Mouse (Mus musculus) gastrocnemius, postnatal 25 days (tissue): ENCODE measurements around the gene Stx1b. TPM values are rescaled to one million over a fixed set of nuclear protein-coding genes. Genes with fewer than 3 reads are reported as not detected.

ENCODE experiments used
- DNase-seq: peaks from one replicate; pipeline ENCODE4 v3.0.0; 2022
- total RNA-seq, 2 experiments: library from RNA; stranded (reverse); gene quantifications; 1 replicate in 1 of 2; 2 replicates in 1 of 2; pipeline ENCODE4 v1.2.3; 2021

Stx1b gene
- total RNA-seq, 2 experiments from 2014 or later: 0.64 to 1.2 TPM

DNA sequence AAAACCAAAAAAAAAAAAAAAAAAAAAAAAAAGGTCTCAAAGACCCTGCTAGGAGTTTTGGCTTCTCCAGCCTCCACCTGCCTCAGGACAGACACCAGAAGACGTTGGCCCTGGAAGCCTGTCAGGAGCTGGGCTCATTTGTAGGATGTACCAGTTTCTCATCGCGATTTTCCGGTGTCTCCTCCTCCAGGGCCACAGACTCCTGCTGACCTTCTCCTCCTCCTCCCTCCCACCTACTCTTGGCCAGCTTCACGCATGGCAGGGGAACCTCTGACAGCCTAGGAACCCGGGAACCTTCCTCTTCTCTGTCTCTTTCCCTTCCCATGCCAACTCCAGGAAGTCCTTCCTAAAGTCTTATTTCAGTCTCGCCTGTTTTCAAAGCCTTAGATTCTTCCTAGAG is 7.3 kb downstream of the Stx1b start:
- DNase-seq: no peak

DNA sequence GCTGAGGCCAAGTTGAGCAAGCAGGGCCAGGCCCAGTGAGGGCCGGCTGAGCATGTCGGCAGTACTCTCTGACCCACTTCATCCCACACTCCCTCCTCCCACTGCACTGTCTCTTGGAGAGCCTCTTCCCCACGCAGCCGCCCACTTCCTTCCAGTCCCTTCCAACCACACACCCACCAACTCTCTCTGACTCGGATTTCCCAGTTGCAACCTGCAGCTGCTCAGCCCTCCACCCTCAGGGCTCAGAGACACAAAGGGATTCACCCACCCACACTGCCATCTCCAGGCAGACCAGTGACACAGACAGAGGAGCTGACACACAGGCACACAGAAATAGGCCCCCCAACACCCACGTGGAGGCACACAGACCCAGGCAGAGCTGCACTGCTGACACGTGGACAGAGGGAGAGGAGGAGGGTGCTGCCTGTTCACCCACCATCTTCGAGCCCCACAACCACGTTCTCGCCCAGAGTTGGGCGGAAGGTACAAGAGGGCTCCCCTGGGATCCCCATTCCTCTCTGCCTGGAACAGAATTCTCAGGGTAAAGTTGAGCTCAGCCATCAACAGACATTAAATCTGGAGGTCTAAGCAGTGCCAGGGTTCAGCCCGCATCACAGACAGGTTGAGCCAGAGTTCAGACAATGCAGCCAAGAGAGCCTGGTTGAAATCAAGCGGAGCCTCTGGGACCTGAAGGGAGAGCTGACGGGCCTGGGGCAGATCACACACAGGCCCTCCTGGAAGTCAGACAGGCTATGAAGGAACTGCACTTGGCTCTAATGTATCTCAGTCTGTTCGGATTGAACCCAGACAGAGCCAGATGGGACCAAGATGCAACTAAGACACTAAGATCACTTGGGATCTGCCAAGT is 8.2 kb downstream of the Stx1b start:
- DNase-seq: peak; percentile 79

DNA sequence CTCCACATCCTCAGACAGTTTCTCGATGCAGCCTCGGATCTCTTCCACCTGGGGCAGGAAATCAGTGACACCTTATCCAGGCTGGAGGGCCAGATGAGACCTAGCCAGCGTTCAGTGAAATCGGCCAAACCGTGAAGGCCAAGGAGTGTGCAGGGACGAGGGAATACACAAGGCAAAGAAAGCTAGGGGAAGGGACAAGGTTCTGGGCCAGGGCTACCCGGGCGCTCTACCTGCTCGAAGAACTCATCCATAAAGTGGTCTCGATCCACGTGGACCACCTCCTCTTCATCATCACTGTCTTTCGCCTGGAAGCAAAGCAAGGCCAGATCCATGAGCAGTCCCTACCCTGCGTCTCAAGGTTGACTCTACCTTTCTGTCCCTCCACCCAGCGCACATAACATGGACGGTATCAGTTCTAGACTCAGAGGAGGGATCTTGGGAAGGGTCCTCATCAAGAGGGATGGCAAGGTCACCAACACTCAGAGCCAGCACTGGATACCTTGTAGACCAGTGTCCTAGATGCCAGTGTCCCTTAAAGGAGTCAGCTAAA is 9.2 kb downstream of the Stx1b start:
- no peak for DNase-seq

DNA sequence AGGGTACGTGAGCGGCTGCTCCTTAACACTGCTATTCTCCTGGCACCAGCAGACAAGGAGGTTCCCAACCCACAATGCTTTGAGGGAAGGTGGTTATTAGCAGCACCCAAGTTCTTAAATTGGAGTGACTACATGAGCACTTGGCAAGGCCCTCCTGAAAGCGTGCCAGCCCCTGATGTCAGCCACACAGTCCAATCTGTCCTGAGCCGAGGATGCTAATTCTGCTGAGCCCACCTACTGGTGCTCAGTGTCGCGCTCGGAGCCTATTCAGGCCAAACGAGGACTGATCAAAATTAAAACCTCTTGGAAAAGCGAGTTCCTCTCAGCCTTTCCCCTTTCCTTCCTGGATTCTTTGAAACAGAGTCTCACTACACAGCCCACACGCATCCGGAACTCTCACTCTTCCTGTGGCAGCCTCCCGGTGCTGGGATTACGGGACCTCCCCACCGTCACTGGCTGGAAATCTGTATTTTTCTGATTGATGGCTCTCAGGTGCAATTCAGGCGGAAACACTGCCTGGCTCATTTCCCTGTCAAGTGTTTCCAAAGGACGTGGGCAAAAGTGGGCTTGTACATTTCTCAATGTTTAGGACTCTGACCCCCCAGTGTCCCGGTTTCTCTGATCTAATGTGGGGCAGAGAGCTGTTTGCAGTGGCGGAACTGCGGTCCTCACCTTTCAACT is 10.0 kb downstream of the Stx1b start:
- peak; percentile 79 for DNase-seq

DNA sequence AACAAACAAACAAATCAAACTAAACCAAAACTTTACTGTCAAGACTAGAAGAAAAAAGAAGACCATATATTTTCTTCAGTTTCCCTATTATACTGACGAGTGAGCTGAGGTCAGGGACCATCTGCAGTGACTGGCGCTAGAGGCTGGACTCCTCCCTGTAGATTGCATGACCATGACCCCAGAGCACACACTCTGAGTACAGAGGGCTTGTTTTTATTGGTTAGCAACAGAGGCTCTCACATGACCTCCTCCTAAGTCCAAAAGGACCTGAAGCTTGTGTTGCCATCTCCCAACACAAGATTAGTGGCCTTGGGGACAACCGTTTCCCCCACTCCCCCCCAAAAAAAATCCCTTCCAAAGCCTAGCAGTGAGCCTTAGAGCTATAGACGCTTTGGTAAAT is 10.5 kb downstream of the Stx1b start:
- no peak for DNase-seq

- DNase-seq: no peak
These were observed 12.1 kb downstream of the Stx1b start for GRCm38 (mm10) chr7:127812292-127812691.

- DNase-seq: no peak
These were observed 13.1 kb downstream of the Stx1b start for GRCm38 (mm10) chr7:127811240-127811639.

DNA sequence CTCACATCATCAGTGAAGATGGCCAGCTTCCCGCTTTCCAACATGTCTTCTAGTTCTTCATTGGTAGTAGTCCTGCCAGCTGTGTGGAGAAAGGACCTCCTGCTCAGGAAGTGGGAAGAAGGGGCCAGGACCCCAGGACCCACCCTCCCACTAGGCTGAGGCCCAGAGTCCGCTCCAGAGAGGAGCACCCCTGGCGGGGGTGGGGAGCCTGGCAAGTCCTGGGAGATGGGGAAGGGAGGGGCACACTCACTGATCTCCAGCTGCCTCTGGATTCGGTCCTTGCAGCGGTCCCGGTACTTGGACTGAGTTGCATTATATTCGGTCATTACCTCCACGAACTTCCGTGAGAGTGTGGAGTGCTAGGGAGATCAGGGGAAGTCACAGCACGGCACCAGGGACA is 13.7 kb downstream of the Stx1b start:
- DNase-seq: no peak

DNA sequence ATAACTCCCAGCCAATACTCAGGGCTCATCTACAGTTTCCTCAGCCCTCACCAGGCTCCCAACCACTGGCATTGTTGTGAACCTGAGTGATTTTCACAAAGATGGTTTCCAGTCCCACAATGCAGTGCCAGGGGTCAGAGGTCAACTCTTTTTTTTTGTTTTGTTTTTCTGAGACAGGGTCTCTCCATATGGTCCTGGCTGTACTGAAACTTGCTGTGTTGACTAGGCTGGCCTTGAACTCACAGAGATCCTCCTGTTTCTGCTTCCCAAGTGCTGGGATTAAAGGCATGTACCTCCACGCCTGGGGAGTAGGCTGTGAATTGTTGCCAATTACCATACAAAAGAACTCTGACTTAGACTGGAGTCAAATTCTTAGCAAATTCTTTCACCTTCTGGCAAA is 14.5 kb downstream of the Stx1b start:
- DNase-seq: no peak

GRCm38 (mm10) chr7:127808821-127809220 is 15.5 kb downstream of the Stx1b start:
- no peak for DNase-seq

DNA sequence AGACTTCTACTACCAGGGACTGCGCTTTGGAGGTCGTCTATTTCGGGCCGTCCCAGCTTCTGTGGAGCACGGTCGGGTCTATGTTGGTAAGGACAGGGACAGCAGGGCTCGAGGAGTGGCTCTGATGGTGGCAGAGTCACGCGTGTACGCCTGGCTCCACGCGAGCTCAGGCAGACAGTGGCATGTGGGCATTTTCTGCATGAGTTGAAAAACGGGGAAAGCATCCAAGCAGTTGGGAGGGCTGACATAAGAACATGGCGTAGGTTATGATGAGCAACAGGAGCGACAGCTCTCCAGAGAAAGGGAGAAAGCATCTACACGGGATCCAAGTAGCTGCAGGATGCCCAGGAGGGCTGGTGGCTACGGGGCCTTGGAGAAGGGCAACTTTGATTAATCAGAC is 22.0 kb downstream of the Stx1b start:
- no peak for DNase-seq

DNA sequence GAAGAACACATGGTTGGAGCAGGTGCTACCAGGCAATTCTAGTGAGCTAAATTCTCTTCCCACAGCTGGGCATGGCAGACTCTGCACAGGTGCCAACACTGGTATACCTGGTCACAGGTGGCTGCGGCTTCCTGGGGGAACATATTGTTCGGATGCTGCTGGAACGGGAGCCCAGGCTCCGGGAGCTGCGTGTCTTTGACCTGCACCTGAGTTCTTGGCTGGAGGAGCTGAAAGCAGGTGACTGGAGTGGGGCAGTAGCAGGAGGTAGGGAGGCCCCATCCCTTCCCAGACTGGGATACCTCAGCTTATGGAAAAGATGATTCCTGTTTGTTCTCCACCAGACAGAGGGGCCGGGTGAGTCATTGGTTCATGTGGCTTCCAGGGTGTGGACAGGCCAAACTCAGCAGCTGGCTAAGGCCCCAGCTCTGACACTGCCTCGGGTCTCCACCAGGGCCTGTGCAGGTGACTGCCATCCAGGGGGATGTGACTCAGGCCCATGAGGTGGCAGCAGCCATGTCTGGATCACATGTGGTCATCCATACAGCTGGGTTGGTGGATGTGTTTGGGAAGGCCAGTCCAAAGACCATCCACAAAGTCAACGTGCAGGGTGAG is 23.2 kb downstream of the Stx1b start:
- peak; percentile 45 for DNase-seq

DNA sequence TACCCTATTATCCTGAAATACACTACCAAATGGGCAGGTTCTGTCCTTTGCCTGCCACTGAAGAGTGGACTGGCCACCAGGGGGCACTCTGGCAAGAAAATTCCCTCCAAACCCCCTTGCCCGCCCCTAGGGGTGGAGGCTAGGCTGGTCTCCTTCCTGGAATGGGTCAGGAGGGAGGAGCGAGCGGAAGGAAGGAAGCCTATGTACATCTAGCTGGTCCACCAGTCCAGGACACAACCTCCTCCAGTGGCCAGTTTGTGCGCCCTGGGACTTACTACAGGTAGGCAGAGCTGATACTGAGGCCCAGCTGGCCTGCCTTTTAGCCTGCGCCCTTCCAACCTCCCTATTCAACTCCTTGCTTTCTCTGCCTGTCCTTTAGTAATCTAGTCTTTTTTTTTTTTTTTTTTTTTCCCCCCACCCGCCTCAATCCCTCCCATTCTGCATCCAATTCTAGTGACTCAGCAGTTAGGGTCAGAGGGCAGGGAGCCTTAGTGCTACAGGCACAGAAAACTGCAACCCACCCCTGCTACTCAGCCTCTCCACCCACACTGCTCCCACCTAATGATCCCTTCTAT is 23.8 kb downstream of the Stx1b start, which contains the start of gene Hsd3b7:
Gene Hsd3b7 (plus strand): TSS at position 170 of the 575 bp plus-strand sequence.
- DNase-seq: peak; percentile 89

DNA sequence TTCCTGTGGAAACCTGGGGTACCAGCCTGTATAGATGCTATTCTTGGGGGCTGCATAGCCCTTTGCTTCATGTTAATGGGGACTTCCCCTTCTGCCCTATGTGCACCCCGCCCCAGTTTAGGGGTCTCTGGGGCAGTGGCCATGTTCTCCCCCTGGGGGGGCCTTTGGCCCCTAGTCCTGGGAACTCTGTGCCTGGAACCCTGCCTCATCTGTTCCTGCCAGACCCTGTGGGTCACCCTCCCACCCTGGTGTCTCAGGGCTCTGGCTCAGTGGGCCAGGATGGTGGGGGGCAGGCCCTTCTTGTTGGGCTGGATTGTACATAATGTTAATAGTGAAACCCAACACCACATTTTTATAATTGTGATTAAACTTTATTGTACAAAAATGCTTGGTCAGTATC is 24.6 kb downstream of the Stx1b start:
- DNase-seq: no peak

- no peak for DNase-seq
These were observed 25.1 kb downstream of the Stx1b start for GRCm38 (mm10) chr7:127799211-127799610.

DNA sequence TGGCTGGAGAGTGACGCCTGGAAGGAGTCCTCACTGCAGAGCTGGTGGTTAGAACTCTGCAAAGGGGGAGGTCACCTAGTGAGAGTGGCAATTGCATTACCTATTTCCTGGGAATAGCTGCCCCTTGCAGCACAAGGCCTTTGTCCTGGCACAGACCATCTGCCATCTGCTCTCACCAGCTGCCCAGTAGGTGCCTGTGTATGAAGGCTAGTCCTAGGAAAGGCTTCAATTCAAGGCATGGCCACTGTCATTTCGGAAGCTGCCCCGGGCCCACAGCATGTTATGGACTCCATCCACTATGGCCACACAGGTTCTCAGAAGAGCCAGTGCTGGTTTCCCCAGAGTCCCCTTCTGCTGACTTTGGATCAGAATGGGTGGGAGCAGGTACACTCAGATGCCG is 25.8 kb downstream of the Stx1b start:
- DNase-seq: no peak

DNA sequence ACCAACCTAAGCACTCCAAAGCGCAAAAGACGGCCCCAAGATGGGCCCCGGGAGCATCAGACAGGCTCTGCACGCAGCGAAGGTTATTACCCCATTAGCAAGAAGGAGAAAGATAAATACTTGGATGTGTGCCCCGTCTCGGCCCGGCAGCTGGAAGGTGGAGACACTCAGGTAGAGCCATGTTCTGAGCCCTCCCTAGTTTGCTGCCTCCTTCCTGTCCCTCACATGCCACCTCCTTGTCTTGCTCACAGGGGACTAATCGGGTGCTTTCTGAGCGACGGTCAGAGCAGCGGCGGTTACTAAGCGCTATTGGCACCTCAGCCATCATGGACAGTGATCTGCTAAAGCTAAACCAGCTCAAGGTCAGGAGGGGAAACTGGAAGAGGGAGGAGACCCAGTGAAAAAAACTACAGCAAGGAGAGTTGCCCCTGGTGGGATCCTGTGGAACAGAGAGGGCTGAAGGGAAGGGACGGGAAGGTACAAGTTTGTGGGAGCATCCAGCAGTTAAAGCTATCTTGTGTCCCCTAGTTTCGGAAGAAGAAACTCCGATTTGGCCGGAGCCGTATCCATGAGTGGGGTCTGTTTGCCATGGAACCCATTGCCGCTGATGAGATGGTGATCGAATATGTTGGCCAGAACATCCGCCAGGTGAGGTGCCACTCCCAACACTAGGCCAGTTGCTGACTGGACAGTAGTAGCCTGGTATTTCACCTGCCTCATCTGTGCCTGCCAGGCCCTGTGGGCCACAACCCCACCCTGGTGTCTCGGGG is 27.1 kb downstream of the Stx1b start:
- DNase-seq: no peak

GRCm38 (mm10) chr7:127785308-127785707 is 39.0 kb downstream of the Stx1b start, which contains the start of gene Gm49388:
TSS of gene Gm49388 (plus strand) at chr7:127785608.
- no peak for DNase-seq

DNA sequence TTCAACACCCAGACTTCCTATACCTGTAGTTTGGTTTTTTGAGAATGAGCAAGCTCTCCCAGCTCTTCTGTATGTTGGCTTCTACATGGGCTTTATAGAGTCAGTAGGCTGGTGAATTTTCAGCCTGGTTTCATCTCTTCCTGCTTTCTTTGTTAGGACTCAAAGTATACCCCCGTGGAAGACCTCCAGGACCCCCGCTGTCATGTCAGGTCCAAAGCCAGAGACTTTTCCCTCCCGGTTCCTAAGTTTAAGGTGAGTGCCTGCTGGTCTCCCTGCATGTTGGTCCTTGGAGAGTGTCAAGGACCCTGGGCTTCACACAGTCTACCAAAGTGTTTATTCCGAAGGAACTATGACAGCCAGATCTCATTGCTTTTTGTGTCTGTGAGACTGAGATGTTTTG is 46.0 kb downstream of the Stx1b start:
- DNase-seq: no peak

GRCm38 (mm10) chr7:127777474-127778266 is 46.7 kb downstream of the Stx1b start:
- peak; percentile 60 for DNase-seq
